Mouse (Mus musculus): ENCODE results near the gene Fam214b.

Gene Fam214b

GRCm38 (mm10) chr4:43045659-43046302 lies at the start of gene Fam214b:
Gene Fam214b (minus strand): TSS chr4:43046220.
- DNase-seq = peak; percentile 91

- DNase-seq = no peak
These were observed 45.2 kb upstream of the Fam214b start for GRCm38 (mm10) chr4:43091183-43091582.

GRCm38 (mm10) chr4:43089950-43090349 lies 43.9 kb upstream of the Fam214b start:
- DNase-seq = no peak

GRCm38 (mm10) chr4:43082458-43082857 lies 36.4 kb upstream of the Fam214b start:
- DNase-seq = no peak

GRCm38 (mm10) chr4:43078071-43078718 lies 32.2 kb upstream of the Fam214b start:
- DNase-seq = no peak

- DNase-seq = no peak
These were observed 28.9 kb upstream of the Fam214b start for GRCm38 (mm10) chr4:43074923-43075322.

GRCm38 (mm10) chr4:43065471-43065870 lies 19.5 kb upstream of the Fam214b start:
- DNase-seq = no peak

- no peak for DNase-seq
These were observed 14.3 kb upstream of the Fam214b start for GRCm38 (mm10) chr4:43060286-43060685.

- DNase-seq = no peak
These were observed 13.7 kb upstream of the Fam214b start for GRCm38 (mm10) chr4:43059697-43060096.

GRCm38 (mm10) chr4:43058753-43059654 lies 13.0 kb upstream of the Fam214b start, which contains the start of gene Unc13b:
Gene Unc13b (plus strand): TSS chr4:43058953.
- peak; percentile 88 to 94 for DNase-seq

GRCm38 (mm10) chr4:43058392-43058752 lies 12.4 kb upstream of the Fam214b start:
- DNase-seq = no peak

- DNase-seq = no peak
These were observed 11.6 kb upstream of the Fam214b start for GRCm38 (mm10) chr4:43057654-43058053.

- peak; percentile 66 for DNase-seq
These were observed 6.6 kb upstream of the Fam214b start for GRCm38 (mm10) chr4:43052627-43053026.

GRCm38 (mm10) chr4:43047231-43047630 lies 1.2 kb upstream of the Fam214b start:
- DNase-seq = peak; percentile 60 to 73

GRCm38 (mm10) chr4:43046607-43047006 lies 587 bp upstream of the Fam214b start:
- DNase-seq = no peak

- DNase-seq = no peak
These were observed 748 bp downstream of the Fam214b start for GRCm38 (mm10) chr4:43045285-43045658.

GRCm38 (mm10) chr4:43044673-43045072 lies 1.3 kb downstream of the Fam214b start:
- no peak for DNase-seq

- DNase-seq = peak in 1 of 2 experiments; percentile 14
These were observed 2.2 kb downstream of the Fam214b start for GRCm38 (mm10) chr4:43043644-43044357.

GRCm38 (mm10) chr4:43040881-43041547 lies 5.0 kb downstream of the Fam214b start:
- DNase-seq = no peak

GRCm38 (mm10) chr4:43040114-43040572 lies 5.9 kb downstream of the Fam214b start:
- peak; percentile 87 to 93 for DNase-seq

- DNase-seq = no peak
These were observed 6.4 kb downstream of the Fam214b start for GRCm38 (mm10) chr4:43039609-43040008.
